Mouse (Mus musculus): ENCODE results near the gene Greb1. TPM values are rescaled to one million over a fixed set of nuclear protein-coding genes. Genes with fewer than 3 reads are reported as not detected.
"Not testable (repeated sequence)": the region's sequence is repeated elsewhere in the genome, so short reads cannot be mapped to it uniquely, and the experiment has no call there.

Greb1 gene
- polyA plus RNA-seq, 1 experiment from 2014 or later, result 0.31 TPM

- WGBS, result 50% methylated on average over 8 of the region's 8 CpGs
- Histone ChIP-seq H3K4me2 (replicated peaks) (no peak overlapping the region), H3K27ac (replicated peaks) (no peak overlapping the region), H3K9me3 (no peaks in the 10 kb centered on the region), H3K9ac (replicated peaks) (no peak overlapping the region), H3K4me1 (no peaks in the 10 kb centered on the region), H3K36me3 (no peaks in the 10 kb centered on the region), H3K27me3 (no peaks in the 10 kb centered on the region), H3K4me3 (no peak overlapping the region)
- ATAC-seq (replicated peaks), result peak; percentile 47; the same call in 1 of the 2 replicates
Observed at GRCm38 (mm10) chr12:16718660-16719315, 81.9 kb downstream of the Greb1 start.

GRCm38 (mm10) chr12:16717653-16718052, 83.0 kb downstream of the Greb1 start:
- no peaks in the 10 kb centered on the region for H3K9me3 ChIP-seq
- H3K4me3 ChIP-seq, result no peak overlapping the region
- no peak for ATAC-seq (replicated peaks)
- no peaks in the 10 kb centered on the region for H3K27me3 ChIP-seq
- no peaks in the 10 kb centered on the region for H3K4me1 ChIP-seq
- H3K9ac ChIP-seq (replicated peaks), result no peak overlapping the region
- H3K4me2 ChIP-seq (replicated peaks), result no peak overlapping the region
- no peak overlapping the region for H3K27ac ChIP-seq (replicated peaks)
- WGBS, result 68% methylated on average over 1 of the region's 1 CpGs
- H3K36me3 ChIP-seq, result no peaks in the 10 kb centered on the region

- H3K36me3 ChIP-seq, result no peaks in the 10 kb centered on the region
- no peaks in the 10 kb centered on the region for H3K4me1 ChIP-seq
- no peaks in the 10 kb centered on the region for H3K9me3 ChIP-seq
- 90% methylated on average over 10 of the region's 10 CpGs for WGBS
- H3K27ac ChIP-seq (replicated peaks), result no peak overlapping the region
- no peak for ATAC-seq (replicated peaks)
- no peak overlapping the region for H3K4me3 ChIP-seq
- H3K4me2 ChIP-seq (replicated peaks), result no peak overlapping the region
- no peaks in the 10 kb centered on the region for H3K27me3 ChIP-seq
- H3K9ac ChIP-seq (replicated peaks), result no peak overlapping the region
Observed at GRCm38 (mm10) chr12:16714616-16715015, 86.1 kb downstream of the Greb1 start.

- H3K9ac ChIP-seq (replicated peaks), result no peak overlapping the region
- 85% methylated on average over 1 of the region's 1 CpGs for WGBS
Observed at GRCm38 (mm10) chr12:16698691-16699090, 102.0 kb downstream of the Greb1 start.

GRCm38 (mm10) chr12:16696146-16696545, 104.5 kb downstream of the Greb1 start:
- no peaks in the 10 kb centered on the region for H3K4me1 ChIP-seq
- no peak overlapping the region for H3K9ac ChIP-seq (replicated peaks)
- H3K36me3 ChIP-seq, result no peaks in the 10 kb centered on the region
- 91% methylated on average over 13 of the region's 13 CpGs for WGBS
- H3K27me3 ChIP-seq, result no peaks in the 10 kb centered on the region
- ATAC-seq (replicated peaks), result no peak
- H3K9me3 ChIP-seq, result no peaks in the 10 kb centered on the region
- H3K4me3 ChIP-seq, result no peak overlapping the region
- H3K4me2 ChIP-seq (replicated peaks), result no peak overlapping the region
- no peak overlapping the region for H3K27ac ChIP-seq (replicated peaks)

More at GRCm38 (mm10) chr12:16698691-16699090, 102.0 kb downstream of the Greb1 start:
- H3K36me3 ChIP-seq, result no peaks in the 10 kb centered on the region
- H3K27me3 ChIP-seq, result no peaks in the 10 kb centered on the region
- no peaks in the 10 kb centered on the region for H3K9me3 ChIP-seq
- H3K4me1 ChIP-seq, result no peaks in the 10 kb centered on the region
- no peak overlapping the region for H3K4me2 ChIP-seq (replicated peaks)
- H3K27ac ChIP-seq (replicated peaks), result no peak overlapping the region
- H3K4me3 ChIP-seq, result no peak overlapping the region
- ATAC-seq (replicated peaks), result no peak

GRCm38 (mm10) chr12:16695252-16695651, 105.4 kb downstream of the Greb1 start:
- not testable (repeated sequence) for H3K27me3 ChIP-seq; H3K4me1 ChIP-seq; H3K27ac ChIP-seq (replicated peaks); H3K9ac ChIP-seq (replicated peaks); H3K9me3 ChIP-seq; ATAC-seq (replicated peaks); H3K36me3 ChIP-seq; H3K4me3 ChIP-seq; H3K4me2 ChIP-seq (replicated peaks)
- 95% methylated on average over 8 of the region's 8 CpGs for WGBS

GRCm38 (mm10) chr12:16694783-16695182, 105.9 kb downstream of the Greb1 start:
- Histone ChIP-seq H3K4me1 (no peaks in the 10 kb centered on the region), H3K36me3 (no peaks in the 10 kb centered on the region), H3K9me3 (no peaks in the 10 kb centered on the region), H3K27ac (replicated peaks) (no peak overlapping the region), H3K27me3 (no peaks in the 10 kb centered on the region), H3K9ac (replicated peaks) (no peak overlapping the region), H3K4me3 (no peak overlapping the region), H3K4me2 (replicated peaks) (no peak overlapping the region)
- no peak for ATAC-seq (replicated peaks)
- 77% methylated on average over 5 of the region's 5 CpGs for WGBS

- Histone ChIP-seq H3K4me2 (replicated peaks) (no peak overlapping the region), H3K9me3 (no peaks in the 10 kb centered on the region), H3K36me3 (no peaks in the 10 kb centered on the region), H3K4me1 (no peaks in the 10 kb centered on the region), H3K27ac (replicated peaks) (no peak overlapping the region), H3K9ac (replicated peaks) (no peak overlapping the region), H3K4me3 (no peak overlapping the region), H3K27me3 (no peaks in the 10 kb centered on the region)
- 92% methylated on average over 9 of the region's 9 CpGs for WGBS
- no peak for ATAC-seq (replicated peaks)
Observed at GRCm38 (mm10) chr12:16690631-16691030, 110.1 kb downstream of the Greb1 start.

- no peak overlapping the region for H3K4me2 ChIP-seq (replicated peaks)
- no peaks in the 10 kb centered on the region for H3K9me3 ChIP-seq
- 89% methylated on average over 10 of the region's 10 CpGs for WGBS
- H3K36me3 ChIP-seq, result no peaks in the 10 kb centered on the region
- H3K4me1 ChIP-seq, result peaks cover 3% of the 10 kb centered on the region
- no peak overlapping the region for H3K9ac ChIP-seq (replicated peaks)
- ATAC-seq (replicated peaks), result no peak
- no peak overlapping the region for H3K4me3 ChIP-seq
- H3K27me3 ChIP-seq, result no peaks in the 10 kb centered on the region
- no peak overlapping the region for H3K27ac ChIP-seq (replicated peaks)
Observed at GRCm38 (mm10) chr12:16672246-16672645, 128.4 kb downstream of the Greb1 start.

GRCm38 (mm10) chr12:16669176-16669575, 131.5 kb downstream of the Greb1 start:
- no peak for ATAC-seq (replicated peaks)
- H3K27me3 ChIP-seq, result no peaks in the 10 kb centered on the region
- no peaks in the 10 kb centered on the region for H3K9me3 ChIP-seq
- H3K4me1 ChIP-seq, result peaks cover 3% of the 10 kb centered on the region
- H3K9ac ChIP-seq (replicated peaks), result no peak overlapping the region
- H3K4me2 ChIP-seq (replicated peaks), result no peak overlapping the region
- no peak overlapping the region for H3K4me3 ChIP-seq
- WGBS, result 61% methylated on average over 3 of the region's 3 CpGs
- H3K36me3 ChIP-seq, result no peaks in the 10 kb centered on the region
- H3K27ac ChIP-seq (replicated peaks), result no peak overlapping the region

GRCm38 (mm10) chr12:16665022-16665421, 135.7 kb downstream of the Greb1 start:
- H3K36me3 ChIP-seq, result no peaks in the 10 kb centered on the region
- no peak overlapping the region for H3K9ac ChIP-seq (replicated peaks)
- no peaks in the 10 kb centered on the region for H3K27me3 ChIP-seq
- H3K4me3 ChIP-seq, result no peak overlapping the region
- 14% methylated on average over 1 of the region's 2 CpGs for WGBS
- peaks cover 3% of the 10 kb centered on the region for H3K4me1 ChIP-seq
- ATAC-seq (replicated peaks), result peak; percentile 24
- no peak overlapping the region for H3K4me2 ChIP-seq (replicated peaks)
- H3K9me3 ChIP-seq, result no peaks in the 10 kb centered on the region
- no peak overlapping the region for H3K27ac ChIP-seq (replicated peaks)

GRCm38 (mm10) chr12:16662955-16663585, 137.6 kb downstream of the Greb1 start:
- no peak overlapping the region for H3K4me2 ChIP-seq (replicated peaks)
- no peaks in the 10 kb centered on the region for H3K4me1 ChIP-seq
- 57% methylated on average over 6 of the region's 6 CpGs for WGBS
- ATAC-seq (replicated peaks), result no peak
- H3K36me3 ChIP-seq, result no peaks in the 10 kb centered on the region
- H3K27me3 ChIP-seq, result no peaks in the 10 kb centered on the region
- no peak overlapping the region for H3K4me3 ChIP-seq
- H3K27ac ChIP-seq (replicated peaks), result no peak overlapping the region
- no peak overlapping the region for H3K9ac ChIP-seq (replicated peaks)
- no peaks in the 10 kb centered on the region for H3K9me3 ChIP-seq

GRCm38 (mm10) chr12:16661936-16662335, 138.8 kb downstream of the Greb1 start:
- no peak for ATAC-seq (replicated peaks)
- Histone ChIP-seq H3K27ac (replicated peaks) (no peak overlapping the region), H3K27me3 (no peaks in the 10 kb centered on the region), H3K4me2 (replicated peaks) (no peak overlapping the region), H3K9me3 (no peaks in the 10 kb centered on the region), H3K4me3 (no peak overlapping the region), H3K9ac (replicated peaks) (no peak overlapping the region), H3K36me3 (no peaks in the 10 kb centered on the region), H3K4me1 (no peaks in the 10 kb centered on the region)
- 83% methylated on average over 2 of the region's 2 CpGs for WGBS

Measured in forebrain, embryonic 15.5 days (tissue).